Mouse (Mus musculus) midbrain, embryonic 16.5 days (tissue): ENCODE measurements at regions not wholly inside any gene's neighbourhood (a gene's known extent, or its start where the extent isn't known, plus 50 kb on each side); places are given as distances from the start of the nearest gene placed in this dataset.

Experiments used
- ATAC-seq: fragments of 200-750 bp; cut with Nextera tagmentation; 2 replicates; pipeline ENCODE4 v1.8.0; 2017; ENCODE audit warnings: moderate TSS enrichment
- H3K27ac ChIP-seq: fragments of 300-500 bp; sonication (generic); 2 replicates; pipeline ENCODE4 v1.5.1; 2014; ENCODE audit warnings: mild to moderate bottlenecking, low read length, mixed read lengths
- H3K27me3 ChIP-seq: fragments of 300-500 bp; sonication (generic); 2 replicates; pipeline ENCODE4 v1.6.1; 2014; ENCODE audit warnings: low read depth, low read length, mixed read lengths; ENCODE audit not compliant: control insufficient read depth, insufficient read depth
- H3K36me3 ChIP-seq: fragments of 300-500 bp; sonication (generic); 2 replicates; pipeline ENCODE4 v1.6.1; 2014; ENCODE audit warnings: mild to moderate bottlenecking, low read length, moderate library complexity, mixed read lengths; ENCODE audit not compliant: control insufficient read depth, insufficient read depth
- H3K4me1 ChIP-seq: fragments of 300-500 bp; sonication (generic); 2 replicates; pipeline ENCODE4 v1.6.1; 2014; ENCODE audit warnings: mild to moderate bottlenecking, low read length, mixed read lengths; ENCODE audit not compliant: control insufficient read depth, insufficient read depth
- H3K4me2 ChIP-seq: fragments of 300-500 bp; sonication (generic); 2 replicates; pipeline ENCODE4 v1.6.1; 2014; ENCODE audit warnings: mild to moderate bottlenecking, low read length, mixed read lengths
- H3K4me3 ChIP-seq: fragments of 300-500 bp; sonication (generic); 2 replicates; pipeline ENCODE4 v1.5.1; 2014; ENCODE audit warnings: low read depth, mild to moderate bottlenecking, low read length, moderate library complexity, mixed read lengths
- H3K9ac ChIP-seq: fragments of 300-500 bp; sonication (generic); 2 replicates; pipeline ENCODE4 v1.6.1; 2014; ENCODE audit warnings: low read depth, low read length, mixed read lengths
- H3K9me3 ChIP-seq: fragments of 300-500 bp; sonication (generic); replicated peaks from 2 replicates; pipeline ENCODE4 v1.6.1; 2014; ENCODE audit warnings: mild to moderate bottlenecking, low read length, mixed read lengths; ENCODE audit not compliant: control insufficient read depth, poor library complexity, severe bottlenecking
- whole genome bisulfite sequencing: fragments of 180-500 bp; shearing (Covaris S2); extraction: QIAGEN DNeasy Blood & Tissue Kit; methylation state at CpG from one replicate; pipeline ENCODE4 v1.1.7; 2014; 5-methylcytosine and 5-hydroxymethylcytosine counted together

DNA sequence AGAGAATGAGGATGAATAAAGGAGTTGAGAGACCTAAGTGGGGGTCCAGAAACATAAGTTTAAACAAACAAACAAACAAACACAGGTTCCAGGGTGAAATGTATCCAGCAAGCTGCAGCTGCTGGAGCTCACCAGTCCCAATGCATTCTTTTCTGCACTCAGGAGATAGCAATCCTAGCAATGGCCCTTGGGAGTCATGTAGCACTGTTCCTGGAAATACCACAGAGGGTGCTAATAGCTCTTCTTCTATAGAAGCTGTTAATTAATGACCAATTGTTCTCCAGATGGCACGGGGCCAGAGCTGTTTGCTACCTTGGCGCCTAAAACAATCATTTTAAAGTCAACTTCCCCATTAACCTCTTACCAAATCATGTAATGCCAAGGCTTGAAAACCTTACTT lies 622.8 kb upstream of the Nrsn1 start:
- no peak overlapping the region for H3K27ac ChIP-seq
- H3K9me3 ChIP-seq: no peaks in the 10 kb centered on the region
- H3K9ac ChIP-seq: no peak overlapping the region
- no peak overlapping the region for H3K4me3 ChIP-seq
- ATAC-seq: no peak
- H3K27me3 ChIP-seq: no peaks in the 10 kb centered on the region
- H3K36me3 ChIP-seq: no peaks in the 10 kb centered on the region
- 59% methylated on average over 2 of the region's 2 CpGs for WGBS
- no peaks in the 10 kb centered on the region for H3K4me1 ChIP-seq
- H3K4me2 ChIP-seq: no peak overlapping the region

DNA sequence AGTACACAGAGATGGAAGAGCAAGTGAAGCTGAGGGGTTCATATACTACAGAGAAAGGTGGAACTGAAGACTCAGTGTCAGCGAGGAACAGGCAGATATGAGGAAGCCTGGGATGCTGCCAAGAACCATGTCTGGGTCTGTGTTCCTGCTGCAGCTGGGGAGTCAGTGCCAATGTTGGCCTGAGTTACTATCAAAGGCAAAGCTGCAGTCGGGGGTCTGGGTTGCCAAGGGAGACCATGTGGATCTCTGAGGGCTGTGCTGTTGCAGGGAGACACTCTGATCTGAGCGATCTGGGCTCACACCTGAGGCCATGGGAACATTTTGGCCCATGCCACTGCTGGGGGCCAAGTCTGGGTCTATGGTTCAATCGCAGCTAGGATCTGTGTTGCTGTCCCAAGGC lies 612.5 kb upstream of the Nrsn1 start:
- Histone ChIP-seq H3K4me2 (no peak overlapping the region), H3K36me3 (no peaks in the 10 kb centered on the region), H3K9ac (no peak overlapping the region), H3K9me3 (no peaks in the 10 kb centered on the region), H3K4me3 (no peak overlapping the region), H3K27me3 (no peaks in the 10 kb centered on the region), H3K27ac (no peak overlapping the region), H3K4me1 (no peaks in the 10 kb centered on the region)
- peak; percentile 66; the same call in 1 of the 2 replicates for ATAC-seq
- 70% methylated on average over 4 of the region's 4 CpGs for WGBS

DNA sequence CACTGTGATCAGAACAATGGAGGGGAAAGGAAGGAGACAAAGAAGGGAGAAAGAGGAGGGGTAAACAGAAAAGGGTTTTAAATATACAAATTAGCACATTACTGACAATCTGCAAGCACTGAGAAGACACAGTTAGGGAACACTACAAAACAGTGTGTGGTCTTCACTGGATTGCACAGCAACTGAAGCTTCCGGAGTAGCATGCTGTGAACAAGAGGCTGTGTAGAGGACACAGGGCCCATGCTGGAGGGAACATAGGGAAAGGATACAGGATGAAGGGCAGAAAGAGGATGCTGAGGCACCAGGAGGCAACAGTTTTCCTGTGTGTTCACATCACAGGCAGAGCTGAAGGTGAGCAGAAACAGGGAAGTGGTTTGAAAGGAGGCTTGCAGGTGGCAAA lies 598.6 kb upstream of the Nrsn1 start:
- WGBS: 63% methylated on average over 1 of the region's 1 CpGs
- ATAC-seq: no peak
- Histone ChIP-seq H3K27ac (no peak overlapping the region), H3K36me3 (no peaks in the 10 kb centered on the region), H3K27me3 (no peaks in the 10 kb centered on the region), H3K9ac (no peak overlapping the region), H3K9me3 (no peaks in the 10 kb centered on the region), H3K4me1 (no peaks in the 10 kb centered on the region), H3K4me2 (no peak overlapping the region), H3K4me3 (no peak overlapping the region)

DNA sequence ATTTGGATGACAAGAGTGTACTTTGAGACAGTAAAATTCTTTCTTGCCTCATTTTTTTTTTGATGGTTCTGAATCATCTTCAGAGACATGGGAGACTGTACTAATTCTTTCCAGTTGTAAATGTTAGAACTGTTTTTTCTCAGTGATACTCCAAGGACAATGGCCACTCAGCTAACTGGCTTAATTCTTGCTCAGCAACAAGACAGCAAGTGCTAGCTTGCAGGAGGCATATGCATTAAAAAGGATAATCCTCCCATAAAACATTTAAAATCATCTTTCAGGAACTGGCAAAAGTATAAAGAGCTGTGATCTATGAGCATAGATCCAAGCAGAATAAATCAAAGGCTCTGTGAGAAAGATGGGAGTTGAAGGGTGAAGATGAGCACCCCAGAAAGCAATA lies 587.9 kb upstream of the Nrsn1 start:
- Histone ChIP-seq H3K4me2 (no peak overlapping the region), H3K9me3 (no peaks in the 10 kb centered on the region), H3K27me3 (no peaks in the 10 kb centered on the region), H3K4me1 (no peaks in the 10 kb centered on the region), H3K27ac (no peak overlapping the region), H3K4me3 (no peak overlapping the region), H3K36me3 (no peaks in the 10 kb centered on the region), H3K9ac (no peak overlapping the region)
- no peak for ATAC-seq

DNA sequence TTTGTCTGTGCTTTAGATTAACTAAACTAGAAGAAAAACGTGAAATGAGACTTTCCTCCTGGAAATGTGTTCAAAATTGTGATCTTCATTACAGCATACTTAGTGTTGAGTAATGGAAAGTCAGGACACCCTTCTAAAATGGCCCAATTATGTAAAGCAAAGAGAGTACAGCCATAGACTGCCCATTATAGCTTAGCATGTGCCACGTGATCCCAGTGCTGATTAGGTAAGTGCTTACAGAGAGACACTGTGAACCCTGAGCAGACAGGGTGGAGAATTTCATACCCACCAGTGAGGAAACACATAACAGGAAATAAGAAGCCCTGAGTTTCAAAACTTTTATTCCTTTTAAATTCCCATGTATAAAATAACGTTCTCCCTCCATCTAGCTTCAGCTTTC lies 587.3 kb upstream of the Nrsn1 start:
- Histone ChIP-seq H3K27me3 (no peaks in the 10 kb centered on the region), H3K4me3 (no peak overlapping the region), H3K4me1 (no peaks in the 10 kb centered on the region), H3K27ac (no peak overlapping the region), H3K4me2 (no peak overlapping the region), H3K9ac (no peak overlapping the region), H3K9me3 (no peaks in the 10 kb centered on the region), H3K36me3 (no peaks in the 10 kb centered on the region)
- WGBS: 68% methylated on average over 3 of the region's 3 CpGs
- ATAC-seq: no peak

DNA sequence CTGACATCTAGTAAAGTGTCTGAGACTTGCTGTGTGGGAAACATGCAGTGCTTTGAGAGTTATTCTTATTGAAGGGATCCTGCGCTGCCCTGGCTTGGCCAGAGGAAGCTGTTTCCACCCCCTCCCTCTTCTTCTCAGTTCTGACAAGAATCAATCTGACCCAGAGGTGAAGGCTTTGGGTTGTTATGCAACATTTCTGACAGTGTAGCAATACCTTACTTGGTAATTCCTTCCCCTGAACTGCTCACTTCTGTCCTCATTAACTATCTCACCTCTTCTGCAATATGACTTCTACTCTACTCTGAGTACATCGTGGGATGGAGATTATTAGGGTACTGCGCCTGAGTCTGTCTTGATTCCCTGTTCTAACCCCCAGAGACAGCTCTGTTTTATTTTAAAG lies 586.8 kb upstream of the Nrsn1 start:
- Histone ChIP-seq H3K9ac (no peak overlapping the region), H3K27ac (no peak overlapping the region), H3K4me3 (no peak overlapping the region), H3K36me3 (no peaks in the 10 kb centered on the region), H3K4me2 (no peak overlapping the region), H3K27me3 (no peaks in the 10 kb centered on the region), H3K4me1 (no peaks in the 10 kb centered on the region), H3K9me3 (no peaks in the 10 kb centered on the region)
- ATAC-seq: 0 out of 2 replicates have a peak, but pooled peaks have one; percentile 42
- WGBS: 81% methylated on average over 3 of the region's 3 CpGs

DNA sequence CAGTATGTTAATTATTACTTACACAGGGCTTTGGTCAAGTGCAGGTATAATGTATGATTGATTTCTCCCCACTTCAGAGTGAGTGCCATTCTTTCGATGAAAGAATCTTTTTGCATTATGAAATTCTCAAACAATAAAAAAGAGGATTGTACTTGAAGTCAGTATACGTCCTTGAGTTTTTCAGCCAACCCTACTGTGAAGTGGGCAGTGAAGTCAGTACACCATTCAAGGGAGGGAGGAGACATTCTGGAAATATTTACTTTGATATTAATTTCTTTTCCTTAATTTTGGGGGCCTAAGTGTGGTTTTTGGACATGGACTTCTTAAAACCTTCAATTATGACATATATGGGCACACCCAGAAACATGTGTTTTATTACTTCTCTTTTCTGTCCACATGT lies 586.2 kb upstream of the Nrsn1 start:
- ATAC-seq: no peak
- Histone ChIP-seq H3K27me3 (no peaks in the 10 kb centered on the region), H3K9me3 (no peaks in the 10 kb centered on the region), H3K4me2 (no peak overlapping the region), H3K36me3 (no peaks in the 10 kb centered on the region), H3K4me3 (no peak overlapping the region), H3K27ac (no peak overlapping the region), H3K4me1 (no peaks in the 10 kb centered on the region), H3K9ac (no peak overlapping the region)
- WGBS: 72% methylated on average over 2 of the region's 2 CpGs

DNA sequence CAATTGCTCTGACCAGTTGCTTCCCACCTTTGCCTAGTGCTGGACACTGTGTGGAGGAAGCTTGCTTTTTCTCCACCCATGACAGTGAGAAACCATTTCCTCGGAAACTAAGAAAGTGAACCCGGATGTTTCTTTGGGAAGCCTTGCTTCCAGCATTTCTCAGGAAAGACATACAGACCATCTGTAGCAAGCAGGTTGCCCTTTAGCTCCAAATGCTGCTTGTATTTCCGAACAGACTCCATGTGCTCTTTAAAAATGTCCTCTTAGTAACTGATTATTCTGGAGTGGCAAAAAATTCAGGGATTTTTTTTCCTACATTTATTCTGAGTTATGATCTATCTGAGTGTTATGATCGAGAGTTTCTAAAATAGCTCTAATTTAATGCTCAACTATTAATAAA lies 577.9 kb upstream of the Nrsn1 start:
- 84% methylated on average over 4 of the region's 4 CpGs for WGBS
- no peak overlapping the region for H3K27ac ChIP-seq
- H3K9me3 ChIP-seq: no peaks in the 10 kb centered on the region
- H3K36me3 ChIP-seq: no peaks in the 10 kb centered on the region
- no peak overlapping the region for H3K4me2 ChIP-seq
- H3K9ac ChIP-seq: no peak overlapping the region
- H3K4me1 ChIP-seq: no peaks in the 10 kb centered on the region
- no peak overlapping the region for H3K4me3 ChIP-seq
- no peaks in the 10 kb centered on the region for H3K27me3 ChIP-seq
- ATAC-seq: no peak

DNA sequence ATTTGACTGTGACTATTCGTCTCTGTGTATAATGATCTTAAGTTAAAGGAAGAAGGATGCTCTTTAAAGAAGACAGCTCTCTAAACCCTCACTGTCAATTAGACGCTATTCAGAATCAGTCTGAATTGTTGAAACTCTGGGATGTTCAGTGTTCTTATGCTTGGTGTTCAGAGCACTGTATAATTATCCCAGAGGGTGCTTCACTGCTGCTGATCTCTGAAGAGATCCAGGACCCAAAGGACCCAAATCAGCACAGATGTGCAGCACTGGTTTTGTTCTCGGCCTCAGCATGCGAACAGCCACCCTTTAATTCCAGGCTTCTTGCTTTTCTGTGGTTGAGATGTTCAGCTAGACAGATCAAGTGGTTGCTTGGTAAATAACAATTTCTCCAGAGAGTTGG lies 567.9 kb upstream of the Nrsn1 start:
- no peaks in the 10 kb centered on the region for H3K4me1 ChIP-seq
- 75% methylated on average over 4 of the region's 4 CpGs for WGBS
- H3K4me2 ChIP-seq: no peak overlapping the region
- no peak overlapping the region for H3K9ac ChIP-seq
- H3K27ac ChIP-seq: no peak overlapping the region
- no peaks in the 10 kb centered on the region for H3K27me3 ChIP-seq
- no peaks in the 10 kb centered on the region for H3K36me3 ChIP-seq
- no peaks in the 10 kb centered on the region; the same call in 1 of the 2 replicates for H3K9me3 ChIP-seq
- no peak overlapping the region for H3K4me3 ChIP-seq
- ATAC-seq: no peak
